Mouse (Mus musculus) T-cell, adult 2 months (primary cell): ENCODE data around the gene Gal.

Experiments
- DNase-seq: peaks from one replicate; pipeline ENCODE4 v3.0.0; 2022; ENCODE audit warnings: low spot score

Gal gene

GRCm38 (mm10) chr19:3414268-3414733, at the start of gene Gal:
TSS of gene Gal (minus strand) at chr19:3414544.
- no peak for DNase-seq

- DNase-seq: no peak
These were observed 45.6 kb upstream of the Gal start for GRCm38 (mm10) chr19:3459986-3460385.

- no peak for DNase-seq
These were observed 44.2 kb upstream of the Gal start for GRCm38 (mm10) chr19:3458331-3459099.

- DNase-seq: no peak
These were observed 43.4 kb upstream of the Gal start for GRCm38 (mm10) chr19:3457700-3458099.

GRCm38 (mm10) chr19:3451649-3452048, 37.3 kb upstream of the Gal start:
- DNase-seq: peak; percentile 27

- DNase-seq: peak; percentile 65
These were observed 36.8 kb upstream of the Gal start for GRCm38 (mm10) chr19:3451170-3451569.

GRCm38 (mm10) chr19:3450714-3451113, 36.4 kb upstream of the Gal start:
- no peak for DNase-seq

- no peak for DNase-seq
These were observed 34.9 kb upstream of the Gal start for GRCm38 (mm10) chr19:3449248-3449647.

GRCm38 (mm10) chr19:3447348-3447747, 33.0 kb upstream of the Gal start:
- DNase-seq: no peak

GRCm38 (mm10) chr19:3441092-3441491, 26.7 kb upstream of the Gal start:
- DNase-seq: no peak

- no peak for DNase-seq
These were observed 26.3 kb upstream of the Gal start for GRCm38 (mm10) chr19:3440667-3441066.

- DNase-seq: no peak
These were observed 23.6 kb upstream of the Gal start for GRCm38 (mm10) chr19:3437980-3438379.

- peak; percentile 30 for DNase-seq
These were observed 22.5 kb upstream of the Gal start for GRCm38 (mm10) chr19:3436840-3437239.

GRCm38 (mm10) chr19:3435824-3436223, 21.5 kb upstream of the Gal start:
- DNase-seq: no peak

- no peak for DNase-seq
These were observed 20.3 kb upstream of the Gal start for GRCm38 (mm10) chr19:3434641-3435040.

GRCm38 (mm10) chr19:3434124-3434523, 19.8 kb upstream of the Gal start:
- no peak for DNase-seq

GRCm38 (mm10) chr19:3431969-3432368, 17.6 kb upstream of the Gal start:
- no peak for DNase-seq

GRCm38 (mm10) chr19:3431066-3431465, 16.7 kb upstream of the Gal start:
- no peak for DNase-seq

GRCm38 (mm10) chr19:3429156-3429816, 14.9 kb upstream of the Gal start:
- no peak for DNase-seq

- DNase-seq: no peak
These were observed 13.9 kb upstream of the Gal start for GRCm38 (mm10) chr19:3428057-3428830.

- no peak for DNase-seq
These were observed 9.9 kb upstream of the Gal start for GRCm38 (mm10) chr19:3424214-3424613.

GRCm38 (mm10) chr19:3422981-3423380, 8.6 kb upstream of the Gal start:
- DNase-seq: no peak

- DNase-seq: no peak
These were observed 8.1 kb upstream of the Gal start for GRCm38 (mm10) chr19:3422488-3422887.
